Mouse (Mus musculus): ENCODE results near the gene Cers2.

GRCm38 (mm10) chr3:95357746-95358145 is 43.2 kb downstream of the Cers2 start:
- TF ChIP-seq EP300 (IDR thresholded peaks at IDR 0.05; ENCODE audit: low read depth): no peak
- no peak for TF ChIP-seq CTCF (IDR thresholded peaks at IDR 0.05; ENCODE audit: low read depth)

All from liver, postnatal 0 days (tissue).